Mouse (Mus musculus): Measurements from ENCODE around the gene Mindy2.

Gene Mindy2

GRCm38 (mm10) chr9:70668048-70668447 lies 11.1 kb upstream of the Mindy2 start:
- DNase-seq (ENCODE audit: low read depth, low spot score), result peak; percentile 35

- no peak for DNase-seq (ENCODE audit: low read depth, low spot score)
Observed at GRCm38 (mm10) chr9:70666811-70667210, 9.8 kb upstream of the Mindy2 start.

- DNase-seq (ENCODE audit: low read depth, low spot score), result peak; percentile 38
Observed at GRCm38 (mm10) chr9:70665372-70666145, 8.6 kb upstream of the Mindy2 start.

DNA sequence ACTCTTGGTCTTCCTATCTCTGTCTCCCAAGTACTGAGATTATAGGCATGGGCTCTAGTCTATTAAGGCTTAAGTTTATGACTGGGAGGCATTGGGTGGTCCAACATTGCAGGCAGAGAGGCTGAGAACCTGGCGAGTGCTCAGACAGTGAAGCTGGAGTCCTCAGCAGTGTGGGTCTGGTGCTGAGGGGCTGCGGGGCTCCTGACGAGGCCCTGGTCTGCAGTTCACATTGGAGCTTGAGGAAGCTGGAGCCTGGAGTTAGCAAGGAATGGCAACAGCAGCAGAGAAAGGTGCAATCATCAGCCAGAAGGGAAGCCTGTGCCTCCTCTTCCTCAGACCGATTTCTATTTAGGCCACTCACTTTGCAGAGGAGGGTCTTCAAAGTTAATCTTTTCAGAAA lies 7.9 kb upstream of the Mindy2 start:
- no peak for DNase-seq (ENCODE audit: low read depth, low spot score)

DNA sequence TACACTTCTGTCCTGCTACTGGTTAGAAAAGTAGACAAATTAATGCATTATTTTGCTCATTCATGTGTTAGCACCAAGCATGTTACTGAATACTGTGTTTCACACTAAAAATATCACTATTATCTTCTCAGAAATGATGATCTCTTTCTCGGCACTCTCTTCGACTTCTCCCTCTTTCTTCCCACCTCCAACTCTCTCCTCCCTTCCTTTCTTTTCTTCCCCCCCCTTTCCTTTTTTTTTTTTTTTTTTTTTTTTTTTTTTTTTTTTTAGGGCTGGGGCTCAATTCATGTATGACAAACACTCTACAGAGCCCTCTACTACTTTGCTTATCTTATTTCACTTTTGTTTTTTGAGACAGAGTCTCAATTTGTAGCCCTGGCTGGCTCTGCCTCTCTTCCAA lies 1.3 kb upstream of the Mindy2 start:
- no peak for DNase-seq (ENCODE audit: low read depth, low spot score)

DNA sequence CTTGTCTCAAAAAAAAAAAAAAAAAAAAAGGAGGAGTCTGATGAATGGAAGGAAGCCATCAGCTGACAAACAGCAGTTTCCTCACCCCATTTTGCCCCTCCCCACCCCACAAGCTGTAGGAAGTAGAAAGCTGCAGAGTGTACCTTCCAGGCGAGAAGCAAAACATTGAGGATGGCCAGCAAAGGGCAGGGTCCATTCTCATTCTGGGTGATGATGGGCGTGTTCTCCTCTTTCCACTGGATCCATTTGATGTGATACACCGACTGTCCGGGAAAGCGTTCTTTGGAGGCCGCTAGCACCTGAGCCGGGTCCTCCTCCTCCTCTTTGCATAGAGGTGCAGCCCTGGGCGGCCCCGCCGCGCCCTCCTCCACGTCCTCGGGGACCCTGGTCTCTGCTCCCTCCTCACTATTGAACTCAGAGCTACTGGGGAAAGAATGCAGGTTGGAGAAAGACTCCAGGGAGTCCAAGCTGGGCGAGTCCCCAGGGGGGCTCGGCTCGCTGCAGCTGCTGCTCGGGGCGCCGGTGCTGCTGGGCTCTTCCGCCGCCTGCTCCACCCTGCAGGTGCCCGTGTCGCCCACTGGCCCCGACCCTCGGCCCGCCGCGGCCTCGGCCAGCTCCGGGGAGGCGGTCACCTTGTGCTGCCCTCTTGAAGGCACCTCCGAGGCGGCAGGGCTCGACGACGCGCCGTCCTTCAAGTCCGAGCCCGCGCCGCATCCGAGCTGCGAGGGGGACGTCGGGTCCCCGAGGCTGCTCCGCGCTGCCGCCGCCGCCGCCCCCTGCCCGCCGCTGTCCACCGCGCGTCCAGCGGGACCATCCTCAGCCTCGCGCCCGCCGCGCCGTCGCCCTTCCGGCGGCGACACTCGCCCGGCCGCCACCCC lies 605 bp downstream of the Mindy2 start, which contains the start of gene Gm10642:
Gm10642 (plus strand) TSS at position 122 of the 878 bp plus-strand sequence.
- peak; percentile 44 for DNase-seq (ENCODE audit: low read depth, low spot score)

DNA sequence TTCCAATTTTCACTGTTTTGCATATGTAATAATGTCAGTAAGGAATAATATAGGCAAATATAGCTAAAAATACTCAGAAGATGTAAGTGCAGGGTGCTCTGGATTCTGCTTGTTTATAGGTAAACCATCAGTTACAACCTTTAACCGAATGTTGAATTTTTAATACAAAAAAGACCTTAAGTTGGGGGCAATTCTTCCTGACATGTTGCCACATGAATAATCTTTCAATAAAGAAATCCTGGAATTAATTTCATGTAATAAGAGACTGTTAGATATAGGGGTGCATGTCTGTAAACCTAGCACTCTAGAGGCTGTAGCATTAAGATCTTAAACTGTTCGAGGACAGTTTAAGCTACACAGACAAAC lies 1.2 kb downstream of the Mindy2 start:
- DNase-seq (ENCODE audit: low read depth, low spot score), result no peak

GRCm38 (mm10) chr9:70654496-70654895 lies 2.5 kb downstream of the Mindy2 start:
- no peak for DNase-seq (ENCODE audit: low read depth, low spot score)

GRCm38 (mm10) chr9:70653875-70654274 lies 3.1 kb downstream of the Mindy2 start:
- DNase-seq (ENCODE audit: low read depth, low spot score), result no peak

DNA sequence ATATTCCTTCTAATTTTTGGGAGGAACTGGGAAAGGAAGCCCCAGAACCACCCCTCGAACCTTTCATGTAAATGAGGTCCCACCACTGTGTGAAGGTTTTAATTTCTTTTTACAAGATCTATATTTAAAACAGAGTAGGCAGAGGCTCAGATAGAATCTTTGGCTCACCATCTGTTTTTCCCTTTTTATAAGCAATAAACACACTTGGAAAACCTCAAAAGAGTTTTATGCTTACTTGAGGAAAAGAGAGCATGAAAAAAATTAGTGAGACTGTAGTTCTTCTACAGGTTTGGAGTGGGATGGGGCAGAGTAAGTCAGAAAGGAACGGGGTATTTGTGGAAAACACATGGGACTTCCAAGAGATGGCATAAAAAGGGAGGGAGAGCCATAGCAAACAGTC lies 4.8 kb downstream of the Mindy2 start:
- DNase-seq (ENCODE audit: low read depth, low spot score), result no peak

GRCm38 (mm10) chr9:70650994-70651393 lies 6.0 kb downstream of the Mindy2 start:
- no peak for DNase-seq (ENCODE audit: low read depth, low spot score)

GRCm38 (mm10) chr9:70650260-70650659 lies 6.7 kb downstream of the Mindy2 start:
- DNase-seq (ENCODE audit: low read depth, low spot score), result no peak

GRCm38 (mm10) chr9:70636748-70637147 lies 20.2 kb downstream of the Mindy2 start:
- no peak for DNase-seq (ENCODE audit: low read depth, low spot score)

DNA sequence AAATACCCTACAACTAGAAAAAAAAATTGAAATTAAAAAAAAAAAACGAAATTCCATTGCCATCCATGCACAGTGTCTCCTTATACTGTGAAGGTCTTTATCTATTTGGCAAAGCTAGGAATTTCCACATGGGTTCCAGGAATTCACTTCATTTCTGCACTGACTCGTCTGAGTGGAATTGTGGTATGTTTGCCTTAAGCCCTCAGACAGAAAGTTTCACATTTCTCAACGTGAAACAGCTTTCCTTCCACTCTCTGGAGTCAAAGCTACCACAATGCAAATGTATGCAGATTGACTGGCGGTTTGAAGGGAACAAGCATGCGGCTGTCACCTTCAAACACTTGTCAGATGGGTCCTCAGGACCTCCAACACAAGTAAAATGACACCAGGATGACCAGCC lies 25.3 kb downstream of the Mindy2 start:
- peak; percentile 8 for DNase-seq (ENCODE audit: low read depth, low spot score)

DNA sequence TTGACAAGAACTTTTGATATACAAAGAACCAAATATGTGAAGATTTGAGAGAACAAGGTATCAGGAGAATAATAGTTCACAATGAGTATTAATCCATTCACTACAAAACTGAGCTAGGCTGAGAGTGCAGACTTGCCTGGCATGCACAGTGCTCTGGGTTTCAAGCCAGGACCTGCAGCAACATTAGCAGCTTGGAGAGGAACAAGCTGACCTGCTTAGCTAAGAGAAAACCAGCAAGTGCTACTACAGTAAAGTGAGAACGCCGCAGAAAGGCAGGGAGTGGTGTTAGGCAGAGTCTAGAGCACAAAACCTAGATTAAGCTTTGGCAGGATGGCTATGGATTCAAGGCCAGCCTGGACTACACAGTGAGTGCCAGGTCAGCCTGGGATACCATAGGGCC lies 27.3 kb downstream of the Mindy2 start:
- peak; percentile 4 for DNase-seq (ENCODE audit: low read depth, low spot score)

- no peak for DNase-seq (ENCODE audit: low read depth, low spot score)
Observed at GRCm38 (mm10) chr9:70611026-70611673, 45.8 kb downstream of the Mindy2 start.

DNA sequence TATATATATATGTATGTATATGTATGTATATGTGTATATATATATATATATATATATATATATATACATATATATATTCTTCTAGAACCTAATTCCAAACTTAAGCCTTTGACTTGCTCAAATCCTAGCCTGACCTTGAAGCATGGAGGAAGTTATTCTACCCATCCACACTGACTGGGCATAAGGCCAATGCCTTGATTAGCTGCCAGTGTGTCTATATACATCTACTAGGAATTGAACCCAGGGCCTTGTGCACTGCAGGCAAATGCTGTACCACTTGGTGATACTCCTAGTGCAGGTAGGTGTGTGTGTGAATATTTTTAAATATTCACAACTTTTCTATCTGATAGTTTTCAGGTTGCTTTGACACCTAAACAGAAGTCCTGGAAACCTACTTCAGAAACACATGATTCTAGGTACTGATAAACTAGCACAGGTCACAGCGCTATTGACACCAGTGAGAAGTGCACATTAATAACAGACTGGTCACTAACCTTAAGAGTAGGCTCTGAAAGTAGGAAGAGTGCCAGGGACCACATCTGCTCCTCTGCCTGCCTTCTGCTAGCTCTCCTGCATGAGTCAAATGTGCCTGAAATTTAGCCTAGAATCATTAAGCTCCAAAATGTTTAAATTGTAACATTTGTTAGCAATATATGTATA lies 54.7 kb downstream of the Mindy2 start:
- no peak for DNase-seq (ENCODE audit: low read depth, low spot score)

DNA sequence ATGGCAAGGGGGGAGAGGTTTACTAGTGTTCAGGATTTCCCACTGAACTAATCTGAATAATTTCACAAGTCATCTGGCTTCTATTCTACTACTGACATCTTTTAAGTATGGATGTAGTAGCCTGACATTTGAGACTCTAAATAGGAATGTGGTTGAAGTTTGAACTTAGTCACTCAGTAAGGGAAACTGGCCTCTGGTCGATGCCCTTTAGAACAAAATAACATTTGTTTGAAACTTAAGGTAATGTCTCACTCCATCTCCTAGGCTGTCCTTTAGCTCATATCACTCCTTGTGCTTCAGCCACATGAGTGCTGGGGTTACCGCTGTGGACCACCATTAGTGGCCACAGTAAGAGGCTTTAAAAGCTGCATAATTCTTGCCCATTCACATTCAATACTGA lies 58.7 kb downstream of the Mindy2 start:
- no peak for DNase-seq (ENCODE audit: low read depth, low spot score)

GRCm38 (mm10) chr9:70591486-70591885 lies 65.5 kb downstream of the Mindy2 start:
- DNase-seq (ENCODE audit: low read depth, low spot score), result no peak

DNA sequence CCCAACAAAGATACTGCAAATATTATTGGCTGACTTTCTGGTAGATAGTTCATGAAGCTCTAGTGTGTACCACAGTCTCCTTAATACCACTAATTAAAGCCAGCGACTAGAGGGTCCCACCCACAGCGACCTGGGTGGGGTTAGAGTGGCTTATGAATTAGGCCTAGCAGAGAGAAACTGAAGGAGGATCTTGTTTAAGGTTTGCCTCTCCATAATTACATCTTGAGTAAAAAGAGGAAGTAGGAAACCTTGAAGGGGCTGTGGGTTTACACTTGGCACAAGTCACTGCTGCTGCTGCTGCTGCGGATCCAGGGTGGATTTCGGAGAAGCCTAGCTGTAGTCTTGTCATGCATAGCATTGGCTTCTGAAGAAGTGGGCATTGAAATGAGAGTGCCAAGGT lies 66.2 kb downstream of the Mindy2 start:
- DNase-seq (ENCODE audit: low read depth, low spot score), result no peak

DNA sequence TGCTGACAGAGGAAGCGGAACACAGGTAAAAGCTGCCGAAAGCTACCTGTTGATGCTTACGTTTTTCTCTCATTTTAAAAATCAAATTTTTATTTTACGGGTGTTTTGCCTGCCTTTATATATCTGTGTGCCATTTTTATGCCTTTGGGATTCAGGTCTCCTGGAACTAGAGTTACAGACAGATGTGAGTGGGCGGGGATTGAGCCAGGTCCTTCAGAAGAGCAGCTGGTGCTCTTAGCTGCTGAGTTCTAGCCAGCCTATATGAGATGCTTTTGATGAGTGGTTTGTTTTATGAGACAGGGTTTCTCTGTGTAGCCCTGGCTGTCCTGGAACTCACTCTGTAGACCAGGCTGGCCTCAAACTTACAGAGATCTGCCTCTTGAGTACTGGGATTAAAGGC lies 69.8 kb downstream of the Mindy2 start:
- no peak for DNase-seq (ENCODE audit: low read depth, low spot score)

DNA sequence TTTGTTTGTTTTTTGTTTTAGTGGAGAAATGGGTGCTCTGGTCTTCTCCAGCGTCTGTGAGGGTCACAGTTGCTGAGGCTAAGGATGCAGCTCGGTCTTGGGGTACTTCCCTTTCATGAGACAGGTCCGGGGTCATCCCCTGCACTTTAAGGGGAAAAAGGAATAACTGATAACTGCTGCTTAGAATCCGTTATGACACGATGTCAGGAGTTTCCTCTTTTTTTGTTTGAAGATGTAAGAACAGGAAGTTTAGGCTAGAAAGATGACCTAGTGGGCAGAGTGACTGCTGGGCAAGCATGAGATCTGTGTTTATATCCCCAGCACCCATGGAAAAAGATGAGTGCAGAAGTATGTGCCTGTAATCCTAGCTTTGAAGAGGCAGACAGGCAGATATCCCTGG lies 71.8 kb downstream of the Mindy2 start:
- DNase-seq (ENCODE audit: low read depth, low spot score), result no peak
